Mouse (Mus musculus) hindbrain, embryonic 16.5 days (tissue): ENCODE data around the gene Zic4. TPM values are rescaled to one million over a fixed set of nuclear protein-coding genes. Genes with fewer than 3 reads are reported as not detected.
A peak's percentile ranks its signal among the peaks of the same experiment; 100 is the strongest.

Experiments
- ATAC-seq: fragments of 200-750 bp; cut with Nextera tagmentation; 2 replicates; pipeline ENCODE4 v1.8.0; 2017; ENCODE audit warnings: moderate TSS enrichment, moderate library complexity
- H3K27ac ChIP-seq: fragments of 300-500 bp; sonication (generic); 2 replicates; pipeline ENCODE4 v1.5.1; 2014; ENCODE audit warnings: low read depth, mild to moderate bottlenecking, control low read depth, low read length, moderate library complexity
- H3K27me3 ChIP-seq: fragments of 300-500 bp; sonication (generic); replicated peaks from 2 replicates; pipeline ENCODE4 v1.6.1; 2014; ENCODE audit warnings: low read length; ENCODE audit not compliant: control insufficient read depth, insufficient read depth
- H3K36me3 ChIP-seq: fragments of 300-500 bp; sonication (generic); 2 replicates; pipeline ENCODE4 v1.6.1; 2014; ENCODE audit warnings: mild to moderate bottlenecking, low read length, moderate library complexity, mixed read lengths; ENCODE audit not compliant: control insufficient read depth, insufficient read depth
- H3K4me1 ChIP-seq: fragments of 300-500 bp; sonication (generic); 2 replicates; pipeline ENCODE4 v1.6.1; 2014; ENCODE audit warnings: low read depth, low read length; ENCODE audit not compliant: control insufficient read depth, insufficient read depth
- H3K4me2 ChIP-seq: fragments of 300-500 bp; sonication (generic); 2 replicates; pipeline ENCODE4 v1.6.1; 2014; ENCODE audit warnings: mild to moderate bottlenecking, low read length, control low read depth, moderate library complexity
- H3K4me3 ChIP-seq: fragments of 300-500 bp; sonication (generic); 2 replicates; pipeline ENCODE4 v1.5.1; 2014; ENCODE audit warnings: mild to moderate bottlenecking, low read length, control low read depth, moderate library complexity
- H3K9ac ChIP-seq: fragments of 300-500 bp; sonication (generic); 2 replicates; pipeline ENCODE4 v1.6.1; 2014; ENCODE audit warnings: low read depth, mild to moderate bottlenecking, control low read depth, low read length, moderate library complexity
- H3K9me3 ChIP-seq: fragments of 300-500 bp; sonication (generic); 2 replicates; pipeline ENCODE4 v1.6.1; 2014; ENCODE audit warnings: mild to moderate bottlenecking, low read length, moderate library complexity; ENCODE audit not compliant: control insufficient read depth
- WGBS: fragments of 180-500 bp; shearing (Covaris S2); extraction: QIAGEN DNeasy Blood & Tissue Kit; methylation state at CpG from one replicate; pipeline ENCODE4 v1.1.7; 2014; 5-methylcytosine and 5-hydroxymethylcytosine counted together
- polyA plus RNA-seq: library from polyadenylated mRNA; unstranded; fragments of >200 nt; fragmentation: Nextera tagmentation; extraction: Ambion mirVana; gene quantifications from 2 replicates; pipeline ENCODE4 v1.2.1, GENCODE M21; 2015

The Zic4 gene
- polyA plus RNA-seq, 1 experiment from 2014 or later, result 67.4 TPM

- Histone ChIP-seq H3K4me1 (peaks cover 6% of the 10 kb centered on the region), H3K4me3 (peak overlapping the region; percentile 47), H3K27me3 (peaks cover 15% of the 10 kb centered on the region), H3K27ac (peak overlapping the region; percentile 93), H3K4me2 (peak overlapping the region; percentile 71), H3K36me3 (no peaks in the 10 kb centered on the region), H3K9ac (peak overlapping the region; percentile 67), H3K9me3 (no peaks in the 10 kb centered on the region)
- WGBS, result 1% methylated on average over 65 of the region's 76 CpGs
- ATAC-seq, result peak; percentile 74
Measured at GRCm38 (mm10) chr9:91381284-91382110, 19.3 kb downstream of the Zic4 start.

GRCm38 (mm10) chr9:91382111-91382379 is 19.8 kb downstream of the Zic4 start:
- 5% methylated on average over 2 of the region's 2 CpGs for WGBS
- peaks cover 12% of the 10 kb centered on the region for H3K27me3 ChIP-seq
- H3K9ac ChIP-seq, result peak overlapping the region; percentile 58

GRCm38 (mm10) chr9:91382471-91383255 is 20.4 kb downstream of the Zic4 start:
- H3K9me3 ChIP-seq, result no peaks in the 10 kb centered on the region
- no peak for ATAC-seq
- H3K4me2 ChIP-seq, result peak overlapping the region; percentile 71
- WGBS, result 7% methylated on average over 24 of the region's 24 CpGs
- peak overlapping the region; percentile 93 for H3K27ac ChIP-seq
- peaks cover 13% of the 10 kb centered on the region; the same call in 1 of the 2 replicates for H3K27me3 ChIP-seq
- peaks cover 6% of the 10 kb centered on the region for H3K4me1 ChIP-seq
- H3K36me3 ChIP-seq, result no peaks in the 10 kb centered on the region
- peak overlapping the region; percentile 58 for H3K9ac ChIP-seq
- peak overlapping the region; percentile 23 for H3K4me3 ChIP-seq

More at GRCm38 (mm10) chr9:91382111-91382379, 19.8 kb downstream of the Zic4 start:
- Histone ChIP-seq H3K9me3 (no peaks in the 10 kb centered on the region), H3K4me2 (peak overlapping the region; percentile 71), H3K27ac (peak overlapping the region; percentile 93), H3K36me3 (no peaks in the 10 kb centered on the region), H3K4me3 (peak overlapping the region; percentile 47), H3K4me1 (peaks cover 6% of the 10 kb centered on the region)
- ATAC-seq, result no peak

- H3K27me3 ChIP-seq, result peaks cover 20% of the 10 kb centered on the region
- H3K36me3 ChIP-seq, result no peaks in the 10 kb centered on the region
- peak overlapping the region; percentile 93 for H3K27ac ChIP-seq
- H3K4me1 ChIP-seq, result peaks cover 4% of the 10 kb centered on the region
- peak overlapping the region; percentile 71 for H3K4me2 ChIP-seq
- peak overlapping the region; percentile 48 for H3K9ac ChIP-seq
- H3K4me3 ChIP-seq, result peak overlapping the region; percentile 23; the same call in 1 of the 2 replicates
- no peaks in the 10 kb centered on the region for H3K9me3 ChIP-seq
- WGBS, result 2% methylated on average over 28 of the region's 28 CpGs
- ATAC-seq, result peak; percentile 68
Measured at GRCm38 (mm10) chr9:91383441-91384135, 21.4 kb downstream of the Zic4 start.

- ATAC-seq, result peak; percentile 21
- no peaks in the 10 kb centered on the region for H3K36me3 ChIP-seq
- H3K4me1 ChIP-seq, result no peaks in the 10 kb centered on the region; the same call in 1 of the 2 replicates
- H3K9ac ChIP-seq, result peak overlapping the region; percentile 48
- H3K9me3 ChIP-seq, result no peaks in the 10 kb centered on the region
- H3K4me2 ChIP-seq, result peak overlapping the region; percentile 43
- peak overlapping the region; percentile 17; the same call in 1 of the 2 replicates for H3K4me3 ChIP-seq
- H3K27me3 ChIP-seq, result peaks cover 22% of the 10 kb centered on the region
- H3K27ac ChIP-seq, result peak overlapping the region; percentile 93
- 3% methylated on average over 30 of the region's 30 CpGs for WGBS
Measured at GRCm38 (mm10) chr9:91384136-91384500, 21.9 kb downstream of the Zic4 start.

GRCm38 (mm10) chr9:91384693-91385560 is 22.7 kb downstream of the Zic4 start:
- Histone ChIP-seq H3K4me2 (peak overlapping the region; percentile 43), H3K27me3 (peaks cover 25% of the 10 kb centered on the region), H3K27ac (peak overlapping the region; percentile 79), H3K9me3 (no peaks in the 10 kb centered on the region), H3K9ac (no peak overlapping the region), H3K4me1 (no peaks in the 10 kb centered on the region; the same call in 1 of the 2 replicates), H3K36me3 (no peaks in the 10 kb centered on the region), H3K4me3 (no peak overlapping the region)
- no peak for ATAC-seq
- 17% methylated on average over 4 of the region's 4 CpGs for WGBS

- WGBS, result 9% methylated on average over 8 of the region's 8 CpGs
Measured at GRCm38 (mm10) chr9:91385561-91386430, 23.6 kb downstream of the Zic4 start.

GRCm38 (mm10) chr9:91386502-91386890 is 24.3 kb downstream of the Zic4 start:
- Histone ChIP-seq H3K4me3 (peak overlapping the region; percentile 6), H3K9me3 (no peaks in the 10 kb centered on the region), H3K4me1 (no peaks in the 10 kb centered on the region; the same call in 1 of the 2 replicates), H3K27ac (peak overlapping the region; percentile 79), H3K9ac (no peak overlapping the region), H3K4me2 (peak overlapping the region; percentile 47), H3K36me3 (no peaks in the 10 kb centered on the region), H3K27me3 (peaks cover 38% of the 10 kb centered on the region)
- WGBS, result 8% methylated on average over 17 of the region's 17 CpGs
- ATAC-seq, result no peak

More at GRCm38 (mm10) chr9:91385561-91386430, 23.6 kb downstream of the Zic4 start:
- peak overlapping the region; percentile 79 for H3K27ac ChIP-seq
- no peaks in the 10 kb centered on the region for H3K36me3 ChIP-seq
- no peak overlapping the region for H3K4me3 ChIP-seq
- peak overlapping the region; percentile 47 for H3K4me2 ChIP-seq
- no peaks in the 10 kb centered on the region; the same call in 1 of the 2 replicates for H3K4me1 ChIP-seq
- H3K9me3 ChIP-seq, result no peaks in the 10 kb centered on the region
- no peak overlapping the region for H3K9ac ChIP-seq
- peaks cover 33% of the 10 kb centered on the region for H3K27me3 ChIP-seq
- no peak for ATAC-seq
